30 mouse cellular contexts compared by ENCODE assay signal in genomic region chr8:93441936-93442335, GRCm38 (mm10).
DNase-seq lines count a peak whose midpoint lies in the region; ATAC-seq and TF ChIP-seq lines count a peak whose summit lies in the region.
"Had no signal": no experiment of that assay in that cellular context is flagged by ENCODE, and none has a peak within 500 bp of the region (broad histone marks: within the 10 kb centered on the region; RNA-seq: fewer than 3 reads in every experiment).

No protein-coding gene starts in this region.

- ATAC-seq in forebrain, embryonic 14.5 days: no peak
- ATAC-seq in forebrain, postnatal 0 days: no peak
- ATAC-seq: forebrain, embryonic 16.5 days; hindbrain, postnatal 0 days; inflammation-experienced regulatory T-cells, adult 6 months; intestine, embryonic 16.5 days; Patski had no signal

- no peaks in the 10 kb centered on the region for H3K27me3 ChIP-seq in forebrain, embryonic 14.5 days (replicated peaks; ENCODE audit: control insufficient read depth, insufficient read depth, low read length)
- no peaks in the 10 kb centered on the region for H3K27me3 ChIP-seq in forebrain, postnatal 0 days (ENCODE audit: insufficient read depth, low read length)
- H3K27me3 ChIP-seq: embryonic facial prominence, embryonic 13.5 days; forebrain, embryonic 12.5 days; heart, embryonic 13.5 days had no signal

- no peak overlapping the region for H3K4me2 ChIP-seq in forebrain, embryonic 14.5 days (ENCODE audit: low read length)
- no peak overlapping the region for H3K4me2 ChIP-seq in forebrain, postnatal 0 days (ENCODE audit: low read depth)
- H3K4me2 ChIP-seq: embryonic facial prominence, embryonic 13.5 days; forebrain, embryonic 12.5 days; heart, embryonic 13.5 days; hindbrain, embryonic 14.5 days had no signal

- intact Hi-C loops in left cerebral cortex, postnatal 4 days (cut with DNase I): no loop called here

- H3K4me1 ChIP-seq in forebrain, embryonic 14.5 days (ENCODE audit: control insufficient read depth, insufficient read depth, low read length): no peaks in the 10 kb centered on the region
- no peaks in the 10 kb centered on the region for H3K4me1 ChIP-seq in forebrain, postnatal 0 days (ENCODE audit: insufficient read depth)
- H3K4me1 ChIP-seq: embryonic facial prominence, embryonic 10.5 days; embryonic facial prominence, embryonic 13.5 days; heart, embryonic 10.5 days; heart, embryonic 13.5 days had no signal

- TF ChIP-seq CTCF in forebrain, postnatal 0 days (IDR thresholded peaks at IDR 0.05; ENCODE audit: low read depth): no peak

- H3K4me3 ChIP-seq in forebrain, embryonic 14.5 days (ENCODE audit: low read depth, low read length): no peak overlapping the region
- no peak overlapping the region for H3K4me3 ChIP-seq in forebrain, postnatal 0 days (ENCODE audit: low read depth, low read length)
- H3K4me3 ChIP-seq: embryonic facial prominence, embryonic 10.5 days; embryonic facial prominence, embryonic 13.5 days; erythroblast, embryonic 14.5 days; forebrain, embryonic 12.5 days; heart, adult 2 months; heart, embryonic 10.5 days; heart, embryonic 13.5 days had no signal

- no peak overlapping the region for H3K9ac ChIP-seq in forebrain, embryonic 14.5 days (ENCODE audit: low read length)
- H3K9ac ChIP-seq in forebrain, postnatal 0 days: no peak overlapping the region
- H3K9ac ChIP-seq: embryonic facial prominence, embryonic 13.5 days; forebrain, embryonic 12.5 days; heart, embryonic 13.5 days; hindbrain, embryonic 14.5 days had no signal

- no peaks in the 10 kb centered on the region for H3K36me3 ChIP-seq in forebrain, embryonic 14.5 days (ENCODE audit: control insufficient read depth, insufficient read depth, low read length)
- no peaks in the 10 kb centered on the region for H3K36me3 ChIP-seq in forebrain, postnatal 0 days (ENCODE audit: insufficient read depth)
- H3K36me3 ChIP-seq: embryonic facial prominence, embryonic 10.5 days; embryonic facial prominence, embryonic 13.5 days; forebrain, embryonic 12.5 days; G1E; heart, embryonic 10.5 days; heart, embryonic 13.5 days had no signal

- no peaks in the 10 kb centered on the region for H3K9me3 ChIP-seq in forebrain, embryonic 14.5 days (replicated peaks; ENCODE audit: control insufficient read depth, low read length)
- no peaks in the 10 kb centered on the region for H3K9me3 ChIP-seq in forebrain, postnatal 0 days (ENCODE audit: low read length)
- H3K9me3 ChIP-seq: embryonic facial prominence, embryonic 10.5 days; embryonic facial prominence, embryonic 13.5 days; forebrain, embryonic 12.5 days; heart, embryonic 10.5 days; heart, embryonic 13.5 days had no signal

- no peak overlapping the region for H3K27ac ChIP-seq in forebrain, embryonic 14.5 days (ENCODE audit: low read depth, low read length)
- H3K27ac ChIP-seq in forebrain, postnatal 0 days (ENCODE audit: low read depth, low read length): no peak overlapping the region
- H3K27ac ChIP-seq: embryonic facial prominence, embryonic 10.5 days; embryonic facial prominence, embryonic 13.5 days; forebrain, embryonic 12.5 days; heart, adult 2 months; heart, embryonic 10.5 days; heart, embryonic 13.5 days; hindbrain, embryonic 14.5 days; hindbrain, postnatal 0 days had no signal

- DNase-seq in forebrain, embryonic 14.5 days (ENCODE audit: low spot score): peak; percentile 7
- no peak for DNase-seq in forebrain, postnatal 0 days
- DNase-seq in ES-CJ7 (ENCODE audit: low read depth, low spot score) (peak; percentile 94), WW6 (ENCODE audit: low read depth, low spot score) (peak; percentile 48)
- no peak for DNase-seq in left cerebral cortex, postnatal 4 days
- no peak for DNase-seq in frontal cortex, postnatal 25 days (ENCODE audit: low spot score in 2 of 2)
- DNase-seq: adrenal gland, adult 2 months; adrenal gland, postnatal 14 days; cerebellum, adult 11-12 months; cerebellum, adult 8-10 months; cerebellum, postnatal 10 days; cerebellum, postnatal 36 days; embryo, embryonic 11 days; gastrocnemius, postnatal 36 days; heart, adult 2 months; heart, postnatal 4 days; kidney, adult 18-20 months had no signal

- WGBS in forebrain, embryonic 14.5 days: 30% methylated on average over 3 of the region's 3 CpGs
- 38% methylated on average over 3 of the region's 3 CpGs for WGBS in forebrain, postnatal 0 days

Comparison
In these comparisons a context has a peak if more than half of its experiments do, and no peak if none do; other contexts are left out.
1. DNase-seq: peak in forebrain, embryonic 14.5 days (single experiment), ES-CJ7 (single experiment) and WW6 (single experiment); none in forebrain, postnatal 0 days (single experiment), left cerebral cortex, postnatal 4 days (single experiment) and frontal cortex, postnatal 25 days (0 of 2).